Mouse (Mus musculus): ENCODE results near the gene Zfp652.

- TF ChIP-seq CTCF (IDR thresholded peaks at IDR 0.05; ENCODE audit: insufficient read depth, low read depth, low read length) (no peak), POLR2A (IDR thresholded peaks at IDR 0.05; ENCODE audit: insufficient read depth, low read depth, low read length) (no peak)
Observed at GRCm38 (mm10) chr11:95834143-95834667, 121.7 kb downstream of the Zfp652 start.
